Mouse (Mus musculus): ENCODE measurements around the gene Creld2.

DNA sequence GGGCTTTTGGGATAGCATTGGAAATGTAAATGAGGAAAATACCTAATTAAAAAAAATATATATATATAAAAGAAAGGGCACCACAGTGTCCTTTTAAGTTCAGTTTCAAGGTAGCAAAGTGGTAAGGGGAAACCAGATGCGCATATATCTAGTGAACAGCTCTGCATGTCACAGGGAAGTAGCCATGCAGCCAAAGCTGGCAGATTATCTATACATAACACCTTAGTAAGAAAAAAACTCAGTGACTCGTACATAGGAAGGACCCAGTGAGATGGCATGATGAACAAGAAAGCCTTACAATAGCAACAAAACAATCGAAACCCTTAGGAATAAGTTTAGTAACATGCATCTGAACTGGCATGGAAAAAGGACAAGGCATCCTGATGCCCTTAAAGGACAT is 17.5 kb upstream of the Creld2 start:
- no peak for TF ChIP-seq CTCF (IDR thresholded peaks at IDR 0.05; ENCODE audit: low read depth)
- no peak for TF ChIP-seq EP300 (IDR thresholded peaks at IDR 0.05; ENCODE audit: low read depth)

Measured in liver, embryonic 14.5 days (tissue).